Mouse (Mus musculus): ENCODE data around the gene Usp35. TPM values are rescaled to one million over a fixed set of nuclear protein-coding genes. Genes with fewer than 3 reads are reported as not detected.
A peak's percentile ranks its signal among the peaks of the same experiment; 100 is the strongest.

The Usp35 gene
- polyA plus RNA-seq, 1 experiment: 9.1 TPM

DNA sequence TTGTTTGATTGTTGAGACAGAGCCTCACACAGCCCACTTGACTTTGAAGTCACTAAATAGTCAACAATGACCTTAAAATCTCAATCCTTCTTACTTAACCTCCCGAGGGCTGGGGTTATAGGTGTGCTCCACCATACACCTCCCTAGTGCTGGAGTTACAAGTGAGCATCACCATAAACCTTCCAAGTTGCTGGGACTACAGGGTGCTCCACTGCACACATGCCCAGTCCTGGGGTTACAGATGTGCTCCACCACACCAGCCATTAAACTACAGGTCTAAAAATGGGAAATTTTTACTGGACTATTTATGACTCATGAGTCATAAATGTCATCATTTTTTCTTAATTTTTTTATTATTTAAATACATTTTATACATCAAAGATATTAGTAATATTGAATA is 34.1 kb upstream of the Usp35 start:
- H3K4me3 ChIP-seq (ENCODE audit: low read depth, low read length): no peak overlapping the region
- no peak for TF ChIP-seq POLR2A (IDR thresholded peaks at IDR 0.05; ENCODE audit: insufficient read depth, low read length)
- TF ChIP-seq EP300 (IDR thresholded peaks at IDR 0.05; ENCODE audit: insufficient read depth, low read depth, low read length): no peak
- no peak for TF ChIP-seq CTCF (IDR thresholded peaks at IDR 0.05; ENCODE audit: low read depth, low read length)
- H3K36me3 ChIP-seq (ENCODE audit: control insufficient read depth, insufficient read depth, low read length, poor library complexity, severe bottlenecking): no peaks in the 10 kb centered on the region
- H3K9me3 ChIP-seq (replicated peaks; ENCODE audit: control insufficient read depth, insufficient read depth, low read length, poor library complexity, severe bottlenecking): no peaks in the 10 kb centered on the region
- H3K9ac ChIP-seq (ENCODE audit: low read depth, poor library complexity, severe bottlenecking): no peak overlapping the region
- H3K27ac ChIP-seq (ENCODE audit: insufficient read depth, low read length): no peak overlapping the region
- H3K4me1 ChIP-seq (ENCODE audit: control insufficient read depth, insufficient read depth, low read length): no peaks in the 10 kb centered on the region
- H3K27me3 ChIP-seq (ENCODE audit: control insufficient read depth, insufficient read depth, low read length, poor library complexity, severe bottlenecking): no peaks in the 10 kb centered on the region

DNA sequence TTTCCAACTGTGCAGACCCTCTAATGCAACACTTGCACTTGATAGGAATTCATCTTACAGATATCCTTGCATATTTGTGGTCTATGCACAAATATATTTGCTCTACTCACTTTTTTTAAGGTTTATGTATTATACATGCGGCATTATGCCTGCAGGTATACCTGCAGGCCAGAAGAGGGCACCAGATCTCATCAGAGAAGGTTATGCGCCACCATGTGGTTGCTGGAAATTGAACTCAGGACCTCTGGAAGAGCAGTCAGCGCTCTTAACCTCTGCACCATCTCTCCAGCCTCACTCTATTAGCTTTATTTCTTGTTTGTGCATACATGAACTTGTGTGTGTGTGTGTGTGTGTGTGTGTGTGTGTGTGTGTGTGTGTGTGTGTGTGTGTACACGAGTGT is 29.6 kb upstream of the Usp35 start:
- Histone ChIP-seq H3K27me3 (ENCODE audit: control insufficient read depth, insufficient read depth, low read length, poor library complexity, severe bottlenecking) (no peaks in the 10 kb centered on the region), H3K9me3 (replicated peaks; ENCODE audit: control insufficient read depth, insufficient read depth, low read length, poor library complexity, severe bottlenecking) (no peaks in the 10 kb centered on the region), H3K4me1 (ENCODE audit: control insufficient read depth, insufficient read depth, low read length) (no peaks in the 10 kb centered on the region), H3K9ac (ENCODE audit: low read depth, poor library complexity, severe bottlenecking) (no peak overlapping the region), H3K4me3 (ENCODE audit: low read depth, low read length) (no peak overlapping the region), H3K27ac (ENCODE audit: insufficient read depth, low read length) (no peak overlapping the region), H3K36me3 (ENCODE audit: control insufficient read depth, insufficient read depth, low read length, poor library complexity, severe bottlenecking) (no peaks in the 10 kb centered on the region)
- no peak for TF ChIP-seq EP300 (IDR thresholded peaks at IDR 0.05; ENCODE audit: insufficient read depth, low read depth, low read length)
- peak; percentile 88 for TF ChIP-seq CTCF (IDR thresholded peaks at IDR 0.05; ENCODE audit: low read depth, low read length)

DNA sequence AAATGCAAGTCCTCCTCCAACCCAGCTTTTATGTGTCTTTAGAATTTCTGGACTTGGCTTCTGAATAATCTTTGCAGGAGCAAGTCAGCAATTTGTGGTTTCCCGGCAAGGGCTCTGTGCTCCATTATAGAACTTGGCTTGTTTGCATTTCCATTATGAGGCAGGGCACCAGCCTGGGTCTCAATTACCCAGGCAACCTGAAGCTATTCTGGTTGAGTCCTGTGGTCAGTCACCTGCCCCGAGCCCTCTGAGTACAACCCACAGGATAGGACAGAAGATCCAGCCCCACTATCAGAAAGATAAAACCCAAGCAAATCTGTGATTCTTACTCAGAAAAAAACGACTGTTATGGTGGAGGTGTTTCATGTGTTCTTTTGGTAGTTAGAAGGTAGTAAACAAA is 29.1 kb upstream of the Usp35 start:
- no peaks in the 10 kb centered on the region for H3K9me3 ChIP-seq (replicated peaks; ENCODE audit: control insufficient read depth, insufficient read depth, low read length, poor library complexity, severe bottlenecking)
- no peak overlapping the region for H3K4me3 ChIP-seq (ENCODE audit: low read depth, low read length)

DNA sequence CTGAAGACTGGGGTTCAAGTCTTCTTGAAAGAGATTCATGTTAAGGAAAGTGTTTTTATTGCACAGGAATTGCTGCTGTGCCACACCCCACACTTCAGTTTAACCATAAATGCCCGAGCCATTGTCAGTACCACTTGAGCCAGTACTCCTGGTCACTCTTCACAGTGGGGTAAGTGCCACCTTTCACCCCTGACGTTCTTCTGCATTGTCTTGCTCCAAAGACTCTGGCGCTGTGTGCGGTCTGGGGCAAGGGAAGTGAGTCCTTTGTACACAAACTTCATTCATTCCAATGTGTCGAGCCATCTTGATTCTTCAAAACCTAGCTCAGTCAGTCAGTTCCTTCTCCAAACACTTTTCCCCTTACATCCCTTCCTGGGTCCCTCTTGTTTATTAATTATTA is 28.3 kb upstream of the Usp35 start:
- Histone ChIP-seq H3K4me1 (ENCODE audit: control insufficient read depth, insufficient read depth, low read length) (no peaks in the 10 kb centered on the region), H3K9ac (ENCODE audit: low read depth, poor library complexity, severe bottlenecking) (no peak overlapping the region), H3K4me3 (ENCODE audit: low read depth, low read length) (no peak overlapping the region), H3K27me3 (ENCODE audit: control insufficient read depth, insufficient read depth, low read length, poor library complexity, severe bottlenecking) (no peaks in the 10 kb centered on the region), H3K9me3 (replicated peaks; ENCODE audit: control insufficient read depth, insufficient read depth, low read length, poor library complexity, severe bottlenecking) (no peaks in the 10 kb centered on the region), H3K27ac (ENCODE audit: insufficient read depth, low read length) (no peak overlapping the region), H3K36me3 (ENCODE audit: control insufficient read depth, insufficient read depth, low read length, poor library complexity, severe bottlenecking) (no peaks in the 10 kb centered on the region)
- TF ChIP-seq EP300 (IDR thresholded peaks at IDR 0.05; ENCODE audit: insufficient read depth, low read depth, low read length) (no peak), CTCF (IDR thresholded peaks at IDR 0.05; ENCODE audit: low read depth, low read length) (no peak), POLR2A (IDR thresholded peaks at IDR 0.05; ENCODE audit: insufficient read depth, low read length) (no peak)

More for the DNA sequence above, 29.1 kb upstream of the Usp35 start:
- H3K4me1 ChIP-seq (ENCODE audit: control insufficient read depth, insufficient read depth, low read length): no peaks in the 10 kb centered on the region
- H3K9ac ChIP-seq (ENCODE audit: low read depth, poor library complexity, severe bottlenecking): no peak overlapping the region
- no peaks in the 10 kb centered on the region for H3K36me3 ChIP-seq (ENCODE audit: control insufficient read depth, insufficient read depth, low read length, poor library complexity, severe bottlenecking)
- no peaks in the 10 kb centered on the region for H3K27me3 ChIP-seq (ENCODE audit: control insufficient read depth, insufficient read depth, low read length, poor library complexity, severe bottlenecking)
- no peak overlapping the region for H3K27ac ChIP-seq (ENCODE audit: insufficient read depth, low read length)
- TF ChIP-seq EP300 (IDR thresholded peaks at IDR 0.05; ENCODE audit: insufficient read depth, low read depth, low read length): no peak
- no peak for TF ChIP-seq POLR2A (IDR thresholded peaks at IDR 0.05; ENCODE audit: insufficient read depth, low read length)
- TF ChIP-seq CTCF (IDR thresholded peaks at IDR 0.05; ENCODE audit: low read depth, low read length): no peak

DNA sequence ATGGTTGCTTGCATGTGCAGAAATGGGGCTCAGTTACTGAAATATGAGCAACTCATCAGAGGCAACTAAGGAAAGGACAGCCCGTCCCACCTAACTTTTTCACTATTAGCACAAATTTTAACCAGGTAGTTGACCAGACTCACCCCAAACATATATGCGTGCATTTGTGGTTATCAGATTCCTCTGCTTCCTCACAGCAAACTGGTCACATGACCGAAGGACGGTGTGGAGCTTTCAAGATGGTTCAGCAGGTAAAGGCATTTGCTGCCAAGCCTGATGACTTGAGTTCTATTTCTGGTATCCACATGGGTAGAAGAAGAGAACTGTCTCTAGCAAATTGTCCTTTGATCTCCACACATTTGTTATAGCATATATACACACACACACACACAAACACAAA is 26.5 kb upstream of the Usp35 start:
- H3K4me3 ChIP-seq (ENCODE audit: low read depth, low read length): no peak overlapping the region
- H3K9me3 ChIP-seq (replicated peaks; ENCODE audit: control insufficient read depth, insufficient read depth, low read length, poor library complexity, severe bottlenecking): no peaks in the 10 kb centered on the region
- no peak overlapping the region for H3K9ac ChIP-seq (ENCODE audit: low read depth, poor library complexity, severe bottlenecking)
- no peaks in the 10 kb centered on the region for H3K27me3 ChIP-seq (ENCODE audit: control insufficient read depth, insufficient read depth, low read length, poor library complexity, severe bottlenecking)
- H3K4me1 ChIP-seq (ENCODE audit: control insufficient read depth, insufficient read depth, low read length): no peaks in the 10 kb centered on the region
- H3K36me3 ChIP-seq (ENCODE audit: control insufficient read depth, insufficient read depth, low read length, poor library complexity, severe bottlenecking): no peaks in the 10 kb centered on the region
- TF ChIP-seq CTCF (IDR thresholded peaks at IDR 0.05; ENCODE audit: low read depth, low read length): no peak
- no peak overlapping the region for H3K27ac ChIP-seq (ENCODE audit: insufficient read depth, low read length)

DNA sequence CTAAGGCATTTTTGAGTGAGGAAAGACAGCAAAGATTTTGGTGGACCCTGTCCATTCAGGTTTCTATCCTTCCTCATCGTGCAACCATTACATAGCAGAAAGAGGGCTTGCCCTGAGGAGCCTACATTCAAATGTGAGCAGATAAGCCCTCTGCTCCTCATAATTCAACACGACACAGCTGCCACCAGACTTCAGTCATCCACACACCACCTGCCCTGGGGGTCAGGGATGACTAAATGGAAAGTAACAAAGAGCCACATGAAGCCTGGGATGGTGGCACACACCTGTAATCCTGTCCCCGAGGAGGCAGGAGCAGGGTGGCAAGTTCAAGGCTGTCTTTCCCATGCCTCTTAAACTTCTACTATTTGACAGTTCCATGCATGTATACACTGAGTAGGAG is 26.0 kb upstream of the Usp35 start:
- Histone ChIP-seq H3K4me3 (ENCODE audit: low read depth, low read length) (no peak overlapping the region), H3K36me3 (ENCODE audit: control insufficient read depth, insufficient read depth, low read length, poor library complexity, severe bottlenecking) (no peaks in the 10 kb centered on the region), H3K27ac (ENCODE audit: insufficient read depth, low read length) (no peak overlapping the region), H3K27me3 (ENCODE audit: control insufficient read depth, insufficient read depth, low read length, poor library complexity, severe bottlenecking) (no peaks in the 10 kb centered on the region), H3K4me1 (ENCODE audit: control insufficient read depth, insufficient read depth, low read length) (no peaks in the 10 kb centered on the region), H3K9ac (ENCODE audit: low read depth, poor library complexity, severe bottlenecking) (no peak overlapping the region), H3K9me3 (replicated peaks; ENCODE audit: control insufficient read depth, insufficient read depth, low read length, poor library complexity, severe bottlenecking) (no peaks in the 10 kb centered on the region)
- TF ChIP-seq CTCF (IDR thresholded peaks at IDR 0.05; ENCODE audit: low read depth, low read length): no peak
